Mouse (Mus musculus): ENCODE measurements around the gene Ndufb7. TPM values are rescaled to one million over a fixed set of nuclear protein-coding genes. Genes with fewer than 3 reads are reported as not detected.

Ndufb7 gene
- total RNA-seq (2012; rRNA removed) (316 and 331 TPM in 2 replicates), total RNA-seq (2014; rRNA removed) (213 and 223 TPM in 2 replicates), polyA plus RNA-seq (2012; ENCODE audit: insufficient read length, low read depth) (144 and 202 TPM in 2 replicates)

GRCm38 (mm10) chr8:83566469-83567395 is at the start of gene Ndufb7:
Gene Ndufb7 (plus strand): TSS chr8:83566671.
- DNase-seq (ENCODE audit: extremely low read depth) = peak; percentile 94
- in situ Hi-C loops (cut with MboI; ENCODE audit: low pct_ligation_motif_present, low pct_unique_long_range_greater_than_20kb, low sequenced_read_pairs) (no loop called here), dilution Hi-C loops (cut with MboI; ENCODE audit: extremely low pct_ligation_motif_present, extremely low pct_unique_long_range_greater_than_20kb, low sequenced_read_pairs) (no loop called here)
- Histone ChIP-seq H3K36me3 (replicated peaks in 1 of 2; ENCODE audit: control insufficient read depth in 1 of 2, insufficient read depth in 1 of 2, low read length in 1 of 2) (peaks cover 18 to 36% of the 10 kb centered on the region in 2 experiments), H3K9ac (ENCODE audit: insufficient read depth, low read depth) (peak within 1 kb of the TSS; percentile 82), H3K79me2 (replicated peaks; ENCODE audit: control insufficient read depth, extremely low read depth, insufficient read depth, poor library complexity, severe bottlenecking) (peaks cover 16% of the 10 kb centered on the region), H3K27me3 (replicated peaks) (no peaks in the 10 kb centered on the region), H3K27ac (ENCODE audit: insufficient read depth, low read depth) (peak within 1 kb of the TSS; percentile 61), H3K4me1 (ENCODE audit: control insufficient read depth in 1 of 2, insufficient read depth in 2 of 2) (peaks cover 6 to 41% of the 10 kb centered on the region in 2 experiments), H3K4me3 (replicated peaks in 1 of 3; ENCODE audit: low read depth in 2 of 3, low read length in 2 of 3, poor library complexity in 1 of 3) (peak within 1 kb of the TSS; percentile 84 to 99 (median 85)), H3K4me2 (ENCODE audit: insufficient read depth, low read depth, poor library complexity, severe bottlenecking) (peak within 1 kb of the TSS; percentile 89), H3K9me3 (replicated peaks; ENCODE audit: low read length) (no peaks in the 10 kb centered on the region)
- TF ChIP-seq NELFE (IDR thresholded peaks at IDR 0.05; ENCODE audit: low read depth, low read length) (peak; percentile 73), KAT2A (IDR thresholded peaks at IDR 0.05; ENCODE audit: insufficient replicate concordance, low read length) (peak; percentile 91; the same call in 1 of the 2 replicates), IRF4 (IDR thresholded peaks at IDR 0.05; ENCODE audit: low read depth, low read length) (peak; percentile 59; the same call in 1 of the 2 replicates), MXI1 (IDR thresholded peaks at IDR 0.05; ENCODE audit: low read depth, low read length) (0 out of 2 replicates have a peak, but pooled peaks have one; percentile 53), MAZ (IDR thresholded peaks at IDR 0.05; ENCODE audit: low read depth, low read length) (peak; percentile 68; the same call in 1 of the 2 replicates), HCFC1 (IDR thresholded peaks at IDR 0.05; ENCODE audit: low read depth, low read length) (peak; percentile 94), TBP (conservative IDR thresholded peaks at IDR 0.05; ENCODE audit: low read depth, low read length) (no peak), CTCF (conservative IDR thresholded peaks at IDR 0.05 in 1 of 2, IDR thresholded peaks at IDR 0.05 in 1 of 2; ENCODE audit: low read depth in 2 of 2, low read length in 2 of 2) (peak; percentile 50 to 92), SIN3A (IDR thresholded peaks at IDR 0.05; ENCODE audit: low read length) (peak; percentile 79; the same call in 1 of the 2 replicates), TCF12 (IDR thresholded peaks at IDR 0.05; ENCODE audit: low read depth, low read length) (peak; percentile 76; the same call in 1 of the 2 replicates), POLR2A (IDR thresholded peaks at IDR 0.05; ENCODE audit: low read depth, low read length) (peak; percentile 83), GABPA (IDR thresholded peaks at IDR 0.05; ENCODE audit: insufficient replicate concordance, low read depth, low read length) (peak; percentile 94), E2F4 (IDR thresholded peaks at IDR 0.05; ENCODE audit: insufficient replicate concordance, low read depth, low read length) (no peak), ZMIZ1 (IDR thresholded peaks at IDR 0.05; ENCODE audit: low read depth, low read length) (no peak), ELF1 (IDR thresholded peaks at IDR 0.05; ENCODE audit: low read depth, low read length) (peak; percentile 95), ZKSCAN1 (IDR thresholded peaks at IDR 0.05; ENCODE audit: borderline replicate concordance, low read depth, low read length) (no peak), CHD2 (IDR thresholded peaks at IDR 0.05; ENCODE audit: low read length) (peak; percentile 95), MYC (IDR thresholded peaks at IDR 0.05; ENCODE audit: low read depth, low read length) (0 out of 2 replicates have a peak, but pooled peaks have one; percentile 26), PAX5 (IDR thresholded peaks at IDR 0.05; ENCODE audit: low read length) (no peak), ZC3H11A (IDR thresholded peaks at IDR 0.05; ENCODE audit: low read depth, low read length) (no peak), MAFK (IDR thresholded peaks at IDR 0.05; ENCODE audit: insufficient replicate concordance, low read length) (no peak), NRF1 (IDR thresholded peaks at IDR 0.05; ENCODE audit: low read depth, low read length) (peak; percentile 92), POLR2AphosphoS2 (IDR thresholded peaks at IDR 0.05; ENCODE audit: low read depth, low read length) (peak; percentile 47; the same call in 1 of the 2 replicates), BHLHE40 (IDR thresholded peaks at IDR 0.05; ENCODE audit: low read depth, low read length) (no peak), MEF2A (IDR thresholded peaks at IDR 0.05; ENCODE audit: borderline replicate concordance, low read depth, low read length) (peak; percentile 66; the same call in 1 of the 2 replicates), SMC3 (IDR thresholded peaks at IDR 0.05; ENCODE audit: low read depth, low read length) (peak; percentile 46), MAX (IDR thresholded peaks at IDR 0.05; ENCODE audit: low read length) (no peak)

Data from CH12.LX (cell line).